Comparison of ENCODE assay signal across 8 mouse cellular contexts in the genomic region with DNA sequence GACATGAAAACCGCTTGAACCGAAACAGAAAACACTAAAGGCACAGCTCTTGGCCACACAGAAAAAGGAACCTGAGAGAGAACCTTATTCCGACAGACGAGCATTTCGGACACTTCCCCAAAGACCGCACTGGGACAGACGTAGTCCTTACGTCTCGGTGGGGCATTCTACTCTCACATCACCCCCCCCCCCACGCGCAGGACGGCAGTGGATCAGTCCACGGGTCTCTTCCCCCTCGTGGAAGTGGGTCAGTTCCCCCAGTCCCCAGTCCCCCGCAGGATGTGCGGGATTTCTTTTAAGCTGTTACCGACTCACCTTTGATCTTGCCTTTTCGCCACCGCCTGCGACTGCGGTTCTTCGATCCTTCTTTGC. TPM values are rescaled to one million over a fixed set of nuclear protein-coding genes. Genes with fewer than 3 reads are reported as not detected.
DNase-seq lines count a peak whose midpoint lies in the region; ATAC-seq lines count a peak whose summit lies in the region.

No protein-coding gene starts in this region.

- under 1% methylated on average over 22 of the region's 22 CpGs for WGBS in lung, embryonic 16.5 days
- WGBS in embryonic facial prominence, embryonic 12.5 days = 1% methylated on average over 22 of the region's 22 CpGs
- 1% methylated on average over 22 of the region's 22 CpGs for WGBS in limb, embryonic 10.5 days
- under 1% methylated on average over 22 of the region's 22 CpGs for WGBS in neural tube, embryonic 12.5 days

- peaks cover 26% of the 10 kb centered on the region for H3K4me1 ChIP-seq in lung, embryonic 16.5 days (replicated peaks; ENCODE audit: control insufficient read depth, insufficient read depth, low read length)
- H3K4me1 ChIP-seq in embryonic facial prominence, embryonic 12.5 days = peaks cover 19% of the 10 kb centered on the region
- peaks cover 59% of the 10 kb centered on the region for H3K4me1 ChIP-seq in limb, embryonic 10.5 days
- H3K4me1 ChIP-seq in neural tube, embryonic 12.5 days = peaks cover 23% of the 10 kb centered on the region

- peak overlapping the region; percentile 62 for H3K4me3 ChIP-seq in lung, embryonic 16.5 days (ENCODE audit: low read length)
- peak overlapping the region; percentile 67 for H3K4me3 ChIP-seq in embryonic facial prominence, embryonic 12.5 days
- H3K4me3 ChIP-seq in limb, embryonic 10.5 days = peak overlapping the region; percentile 62
- peak overlapping the region; percentile 53 for H3K4me3 ChIP-seq in neural tube, embryonic 12.5 days

- H3K4me2 ChIP-seq in lung, embryonic 16.5 days (ENCODE audit: low read depth, low read length) = peak overlapping the region; percentile 64
- H3K4me2 ChIP-seq in embryonic facial prominence, embryonic 12.5 days (replicated peaks) = peak overlapping the region; percentile 73
- H3K4me2 ChIP-seq in neural tube, embryonic 12.5 days (replicated peaks) = peak overlapping the region; percentile 68

- no peak for DNase-seq in lung, postnatal 10 days
- no peak for DNase-seq in limb, embryonic 10.5 days (ENCODE audit: low spot score)
- no peak for DNase-seq in adrenal gland, postnatal 4 days (ENCODE audit: low spot score in 2 of 2)
- no peak for DNase-seq in urinary bladder, adult 2 months (ENCODE audit: low spot score)
- DNase-seq in cerebellum, postnatal 10 days = no peak

- no peaks in the 10 kb centered on the region for H3K9me3 ChIP-seq in lung, embryonic 16.5 days (ENCODE audit: control insufficient read depth, low read length)
- no peaks in the 10 kb centered on the region for H3K9me3 ChIP-seq in embryonic facial prominence, embryonic 12.5 days
- H3K9me3 ChIP-seq in limb, embryonic 10.5 days (replicated peaks) = no peaks in the 10 kb centered on the region
- H3K9me3 ChIP-seq in neural tube, embryonic 12.5 days = no peaks in the 10 kb centered on the region

- peak overlapping the region; percentile 69 for H3K9ac ChIP-seq in lung, embryonic 16.5 days (ENCODE audit: low read length)
- peak overlapping the region; percentile 75 for H3K9ac ChIP-seq in embryonic facial prominence, embryonic 12.5 days
- peak overlapping the region; percentile 59 for H3K9ac ChIP-seq in neural tube, embryonic 12.5 days

- peak; percentile 24 for ATAC-seq in lung, embryonic 16.5 days (ENCODE audit: low read depth)
- peak; percentile 37 for ATAC-seq in embryonic facial prominence, embryonic 12.5 days (ENCODE audit: insufficient number of reproducible peaks, insufficient read depth, low FRiP score, low TSS enrichment)
- peak; percentile 51 for ATAC-seq in neural tube, embryonic 12.5 days (ENCODE audit: low FRiP score, low read depth)

- H3K27ac ChIP-seq in lung, embryonic 16.5 days (ENCODE audit: low read length) = 0 out of 2 replicates have a peak overlapping the region, but pooled peaks have one; percentile 15
- peak overlapping the region; percentile 54; the same call in 1 of the 2 replicates for H3K27ac ChIP-seq in embryonic facial prominence, embryonic 12.5 days
- peak overlapping the region; percentile 80 for H3K27ac ChIP-seq in limb, embryonic 10.5 days
- 0 out of 2 replicates have a peak overlapping the region, but pooled peaks have one; percentile 22 for H3K27ac ChIP-seq in neural tube, embryonic 12.5 days

- no peaks in the 10 kb centered on the region for H3K36me3 ChIP-seq in lung, embryonic 16.5 days (ENCODE audit: control insufficient read depth, insufficient read depth, low read length)
- H3K36me3 ChIP-seq in embryonic facial prominence, embryonic 12.5 days = no peaks in the 10 kb centered on the region
- H3K36me3 ChIP-seq in limb, embryonic 10.5 days = no peaks in the 10 kb centered on the region
- H3K36me3 ChIP-seq in neural tube, embryonic 12.5 days = no peaks in the 10 kb centered on the region

- H3K27me3 ChIP-seq in lung, embryonic 16.5 days (ENCODE audit: control insufficient read depth, insufficient read depth, low read depth, low read length) = no peaks in the 10 kb centered on the region
- no peaks in the 10 kb centered on the region for H3K27me3 ChIP-seq in embryonic facial prominence, embryonic 12.5 days
- 0 out of 2 replicates have a peak, but pooled peaks cover 8% of the 10 kb centered on the region for H3K27me3 ChIP-seq in limb, embryonic 10.5 days (ENCODE audit: low read depth, poor library complexity, severe bottlenecking)
- H3K27me3 ChIP-seq in neural tube, embryonic 12.5 days (replicated peaks) = no peaks in the 10 kb centered on the region

RNA-seq across cellular contexts. Expression of gene Lipe, which starts 3.3 kb away (rescaled TPM):
- polyA plus RNA-seq in lung, embryonic 16.5 days (2015; fragmentation: Nextera tagmentation; extraction: Ambion mirVana) = 9.4 and 11.4 TPM in 2 replicates
- polyA plus RNA-seq in embryonic facial prominence, embryonic 12.5 days (2016; fragmentation: Nextera tagmentation; extraction: Ambion mirVana) = 10.9 and 11.9 TPM in 2 replicates
- polyA plus RNA-seq in limb, embryonic 10.5 days (2016; fragmentation: Nextera tagmentation; extraction: Ambion mirVana) = 8.4 and 8.9 TPM in 2 replicates
- polyA plus RNA-seq in neural tube, embryonic 12.5 days (2016; fragmentation: Nextera tagmentation; extraction: Ambion mirVana) = 10.7 and 11.6 TPM in 2 replicates
- 100 to 1,000 TPM; 139 to 178 TPM for total RNA-seq in adrenal gland, postnatal 4 days (2021)
- polyA plus RNA-seq in urinary bladder, adult 2 months (2012; rRNA removed) = 24.8 and 25.1 TPM in 2 replicates

RNA-seq across cellular contexts. Expression of gene Cxcl17, which starts 17.5 kb away (rescaled TPM):
- polyA plus RNA-seq in lung, embryonic 16.5 days (2015; fragmentation: Nextera tagmentation; extraction: Ambion mirVana) = 0.49 TPM in 1 of 2 replicates, not detected in the other
- polyA plus RNA-seq in embryonic facial prominence, embryonic 12.5 days (2016; fragmentation: Nextera tagmentation; extraction: Ambion mirVana) = 0.59 and 1.1 TPM in 2 replicates
- polyA plus RNA-seq in limb, embryonic 10.5 days (2016; fragmentation: Nextera tagmentation; extraction: Ambion mirVana) = 0.54 and 0.91 TPM in 2 replicates
- 0.37 and 0.53 TPM in 2 replicates for polyA plus RNA-seq in neural tube, embryonic 12.5 days (2016; fragmentation: Nextera tagmentation; extraction: Ambion mirVana)
- total RNA-seq in adrenal gland, postnatal 4 days (2021) = not detected
- 0.08 and 0.16 TPM in 2 replicates for polyA plus RNA-seq in urinary bladder, adult 2 months (2012; rRNA removed)

RNA-seq across cellular contexts. Expression of gene Cnfn, which starts 25.6 kb away (rescaled TPM):
- 0.33 and 2.9 TPM in 2 replicates for polyA plus RNA-seq in lung, embryonic 16.5 days (2015; fragmentation: Nextera tagmentation; extraction: Ambion mirVana)
- 0.86 TPM in 1 of 2 replicates, not detected in the other for polyA plus RNA-seq in embryonic facial prominence, embryonic 12.5 days (2016; fragmentation: Nextera tagmentation; extraction: Ambion mirVana)
- not detected in 2 replicates for polyA plus RNA-seq in limb, embryonic 10.5 days (2016; fragmentation: Nextera tagmentation; extraction: Ambion mirVana)
- polyA plus RNA-seq in neural tube, embryonic 12.5 days (2016; fragmentation: Nextera tagmentation; extraction: Ambion mirVana) = not detected in 2 replicates
- total RNA-seq in adrenal gland, postnatal 4 days (2021) = not detected
- not detected in 2 replicates for polyA plus RNA-seq in urinary bladder, adult 2 months (2012; rRNA removed)

Comparison
In these comparisons a context has a peak if more than half of its experiments do, and no peak if none do; other contexts are left out.
1. H3K27ac ChIP-seq: peak in every context shown above with its lines; median percentile 80 in limb, embryonic 10.5 days; 54 in embryonic facial prominence, embryonic 12.5 days; 22 in neural tube, embryonic 12.5 days; 15 in lung, embryonic 16.5 days.